Mouse (Mus musculus) kidney, postnatal 25 days (tissue): ENCODE data around the gene Egln3.

Experiments
- DNase-seq, 2 experiments: peaks; one replicate each; pipeline ENCODE4 v3.0.0; 2021; ENCODE audit warnings: mixed read lengths in 2 of 2

Gene Egln3

GRCm38 (mm10) chr12:54160279-54160678 lies 43.4 kb downstream of the Egln3 start:
- DNase-seq, result no peak

- no peak for DNase-seq
Measured at GRCm38 (mm10) chr12:54154771-54155170, 48.9 kb downstream of the Egln3 start.

- peak in 1 of 2 experiments; percentile 29 for DNase-seq
Measured at GRCm38 (mm10) chr12:54146943-54147556, 56.6 kb downstream of the Egln3 start.
